In genomic region chr7:92333220-92333898, GRCm38 (mm10) we compare ENCODE assay signal across 18 mouse cellular contexts.
DNase-seq lines count a peak whose midpoint lies in the region; ATAC-seq lines count a peak whose summit lies in the region.
"Had no signal": no experiment of that assay in that cellular context is flagged by ENCODE, and none has a peak within 500 bp of the region (broad histone marks: within the 10 kb centered on the region; RNA-seq: fewer than 3 reads in every experiment).

No protein-coding gene starts in this region.

- no peak overlapping the region for H3K4me3 ChIP-seq in midbrain, embryonic 16.5 days (ENCODE audit: low read depth, low read length)
- no peak overlapping the region for H3K4me3 ChIP-seq in midbrain, embryonic 14.5 days (replicated peaks; ENCODE audit: low read depth, low read length)
- H3K4me3 ChIP-seq: embryonic facial prominence, embryonic 12.5 days; forebrain, embryonic 12.5 days; heart, embryonic 12.5 days had no signal

- H3K36me3 ChIP-seq in midbrain, embryonic 16.5 days (ENCODE audit: control insufficient read depth, insufficient read depth, low read length) = no peaks in the 10 kb centered on the region
- H3K36me3 ChIP-seq in midbrain, embryonic 14.5 days (ENCODE audit: control insufficient read depth, insufficient read depth, low read length) = no peaks in the 10 kb centered on the region
- H3K36me3 ChIP-seq: embryonic facial prominence, embryonic 12.5 days; forebrain, embryonic 12.5 days; heart, embryonic 12.5 days had no signal

- no peaks in the 10 kb centered on the region for H3K4me1 ChIP-seq in midbrain, embryonic 16.5 days (ENCODE audit: control insufficient read depth, insufficient read depth, low read length)
- H3K4me1 ChIP-seq in midbrain, embryonic 14.5 days (ENCODE audit: control insufficient read depth, insufficient read depth, low read length) = no peaks in the 10 kb centered on the region
- H3K4me1 ChIP-seq: embryonic facial prominence, embryonic 12.5 days; forebrain, embryonic 12.5 days; heart, embryonic 12.5 days had no signal

- ATAC-seq in frontal cortex, adult (ENCODE audit: low TSS enrichment) = peak; percentile 69
- 0 out of 2 replicates have a peak, but pooled peaks have one; percentile 60 for ATAC-seq in midbrain, embryonic 16.5 days
- ATAC-seq in midbrain, embryonic 14.5 days (ENCODE audit: low FRiP score, low TSS enrichment) = no peak
- ATAC-seq: intestine, embryonic 16.5 days had no signal

- H3K9me3 ChIP-seq in midbrain, embryonic 16.5 days (replicated peaks; ENCODE audit: control insufficient read depth, low read length, poor library complexity, severe bottlenecking) = no peaks in the 10 kb centered on the region
- no peaks in the 10 kb centered on the region for H3K9me3 ChIP-seq in midbrain, embryonic 14.5 days (ENCODE audit: control insufficient read depth, low read length)
- H3K9me3 ChIP-seq: embryonic facial prominence, embryonic 12.5 days; forebrain, embryonic 12.5 days; heart, embryonic 12.5 days had no signal

- DNase-seq in frontal cortex, postnatal 36 days (ENCODE audit: low spot score in 2 of 2) = no peak
- no peak for DNase-seq in midbrain, embryonic 14.5 days
- peak; percentile 69 for DNase-seq in brain, adult 2 months (ENCODE audit: low read depth, low spot score)
- DNase-seq in heart, postnatal 36 days = no peak
- no peak for DNase-seq in gastrocnemius, postnatal 14 days
- DNase-seq: adrenal gland, adult 8-10 months; adrenal gland, postnatal 36 days; cerebellum, adult 11 months; cerebellum, adult 8-10 months; cerebellum, postnatal 14 days; embryo, embryonic 11 days; gastrocnemius, postnatal 10 days had no signal

- no peak overlapping the region for H3K27ac ChIP-seq in midbrain, embryonic 16.5 days (ENCODE audit: low read length)
- no peak overlapping the region for H3K27ac ChIP-seq in midbrain, embryonic 14.5 days (replicated peaks; ENCODE audit: low read depth, low read length)
- H3K27ac ChIP-seq: embryonic facial prominence, embryonic 12.5 days; forebrain, embryonic 12.5 days had no signal

- H3K9ac ChIP-seq in midbrain, embryonic 16.5 days (ENCODE audit: low read depth, low read length) = no peak overlapping the region
- no peak overlapping the region for H3K9ac ChIP-seq in midbrain, embryonic 14.5 days (replicated peaks; ENCODE audit: low read length)
- H3K9ac ChIP-seq: embryonic facial prominence, embryonic 12.5 days; forebrain, embryonic 12.5 days; heart, embryonic 12.5 days had no signal

- WGBS in midbrain, embryonic 16.5 days = 71% methylated on average over 5 of the region's 5 CpGs
- 61% methylated on average over 5 of the region's 5 CpGs for WGBS in midbrain, embryonic 14.5 days

- H3K27me3 ChIP-seq in midbrain, embryonic 16.5 days (ENCODE audit: control insufficient read depth, insufficient read depth, low read depth, low read length) = no peaks in the 10 kb centered on the region
- no peaks in the 10 kb centered on the region for H3K27me3 ChIP-seq in midbrain, embryonic 14.5 days (ENCODE audit: control insufficient read depth, insufficient read depth, low read length)
- H3K27me3 ChIP-seq: embryonic facial prominence, embryonic 12.5 days; forebrain, embryonic 12.5 days; heart, embryonic 12.5 days had no signal

- intact Hi-C loops in heart, postnatal 36 days (cut with DNase I) = no loop called here
- intact Hi-C loops in gastrocnemius, postnatal 14 days (cut with DNase I; ENCODE audit: low total_unique reads) = no loop called here

- no peak overlapping the region for H3K4me2 ChIP-seq in midbrain, embryonic 16.5 days (ENCODE audit: low read length)
- no peak overlapping the region for H3K4me2 ChIP-seq in midbrain, embryonic 14.5 days (ENCODE audit: low read length)
- H3K4me2 ChIP-seq: embryonic facial prominence, embryonic 12.5 days; forebrain, embryonic 12.5 days; heart, embryonic 12.5 days had no signal
